Mouse (Mus musculus) limb, embryonic 12.5 days (tissue): Measurements from ENCODE around the gene Mid2. TPM values are rescaled to one million over a fixed set of nuclear protein-coding genes. Genes with fewer than 3 reads are reported as not detected.
A peak's percentile ranks its signal among the peaks of the same experiment; 100 is the strongest.

ENCODE experiments used
- ATAC-seq: fragments of 200-750 bp; cut with Nextera tagmentation; 2 replicates; pipeline ENCODE4 v1.8.0; 2017; ENCODE audit warnings: low read depth, moderate TSS enrichment; ENCODE audit not compliant: insufficient number of reproducible peaks, insufficient read depth, low FRiP score, low TSS enrichment
- H3K27ac ChIP-seq: fragments of 300-500 bp; sonication (generic); 2 replicates; pipeline ENCODE4 v1.5.1; 2016; ENCODE audit warnings: mild to moderate bottlenecking, moderate library complexity
- H3K27me3 ChIP-seq: fragments of 300-500 bp; sonication (generic); 2 replicates; pipeline ENCODE4 v1.6.1; 2016; ENCODE audit warnings: mild to moderate bottlenecking, moderate library complexity
- H3K36me3 ChIP-seq: fragments of 300-500 bp; sonication (generic); 2 replicates; pipeline ENCODE4 v1.6.1; 2016; ENCODE audit warnings: mild to moderate bottlenecking, moderate library complexity
- H3K4me1 ChIP-seq: fragments of 300-500 bp; sonication (generic); replicated peaks from 2 replicates; pipeline ENCODE4 v1.6.1; 2016
- H3K4me2 ChIP-seq: fragments of 300-500 bp; sonication (generic); 2 replicates; pipeline ENCODE4 v1.6.1; 2016; ENCODE audit warnings: mild to moderate bottlenecking, moderate library complexity
- H3K4me3 ChIP-seq: fragments of 300-500 bp; sonication (generic); replicated peaks from 2 replicates; pipeline ENCODE4 v1.5.1; 2016; ENCODE audit warnings: mild to moderate bottlenecking
- H3K9ac ChIP-seq: fragments of 300-500 bp; sonication (generic); replicated peaks from 2 replicates; pipeline ENCODE4 v1.6.1; 2016; ENCODE audit warnings: mild to moderate bottlenecking, moderate library complexity
- H3K9me3 ChIP-seq: fragments of 300-500 bp; sonication (generic); 2 replicates; pipeline ENCODE4 v1.6.1; 2016; ENCODE audit warnings: mild to moderate bottlenecking, moderate library complexity
- WGBS: fragments of 180-500 bp; shearing (Covaris S2); methylation state at CpG from one replicate; pipeline ENCODE4 v1.1.7; 2016; 5-methylcytosine and 5-hydroxymethylcytosine counted together
- polyA plus RNA-seq: library from polyadenylated mRNA; unstranded; fragments of >200 nt; fragmentation: Nextera tagmentation; extraction: Ambion mirVana; gene quantifications from 2 replicates; pipeline ENCODE4 v1.2.1, GENCODE M21; 2016

Mid2 gene
- polyA plus RNA-seq, 1 experiment from 2014 or later = 2.3 TPM

DNA sequence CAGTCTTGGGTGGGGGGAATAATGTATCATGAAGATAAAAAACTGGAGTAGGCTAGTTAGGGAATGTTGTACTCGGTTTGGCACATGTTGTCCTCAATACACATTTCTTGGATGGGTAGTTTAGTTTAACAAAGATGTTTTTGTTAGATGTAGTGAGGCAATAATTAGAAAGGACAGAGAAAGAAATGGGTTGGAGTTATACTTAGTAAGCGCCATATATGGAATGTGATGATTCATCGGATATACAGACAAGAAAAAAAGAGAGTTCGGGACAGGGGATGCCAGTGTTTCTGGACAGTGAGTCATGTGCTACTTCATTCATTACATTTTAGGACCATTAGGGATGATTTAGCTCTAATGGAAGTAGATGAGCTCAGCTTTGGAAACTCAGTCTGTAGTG is 41.7 kb downstream of the Mid2 start:
- no peaks in the 10 kb centered on the region for H3K9me3 ChIP-seq
- H3K27ac ChIP-seq = no peak overlapping the region
- H3K9ac ChIP-seq = no peak overlapping the region
- H3K36me3 ChIP-seq = no peaks in the 10 kb centered on the region
- no peak for ATAC-seq
- H3K27me3 ChIP-seq = peaks cover 32% of the 10 kb centered on the region
- no peaks in the 10 kb centered on the region for H3K4me1 ChIP-seq
- WGBS = 83% methylated on average over 4 of the region's 4 CpGs
- no peak overlapping the region for H3K4me2 ChIP-seq
- H3K4me3 ChIP-seq = no peak overlapping the region

DNA sequence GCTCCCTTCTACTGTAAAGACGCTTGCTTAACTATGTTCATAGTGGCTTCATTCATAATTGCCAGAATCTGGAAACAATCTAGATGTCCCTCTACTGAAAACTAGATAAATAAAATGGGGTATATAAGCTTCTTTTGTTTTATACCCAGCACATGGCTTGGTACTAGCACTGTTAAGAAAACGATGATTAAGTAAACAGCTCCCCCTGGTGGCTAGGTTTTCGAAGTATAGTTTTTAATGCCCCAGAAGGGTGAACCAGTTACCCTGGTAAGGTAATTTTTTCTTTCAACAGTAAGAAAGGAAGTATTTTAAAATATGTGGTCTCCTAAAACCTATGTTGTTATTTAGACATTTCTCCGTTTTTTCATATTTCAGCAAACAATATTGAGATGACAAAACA is 58.0 kb downstream of the Mid2 start:
- Histone ChIP-seq H3K9me3 (no peaks in the 10 kb centered on the region), H3K27ac (no peak overlapping the region), H3K36me3 (no peaks in the 10 kb centered on the region), H3K27me3 (peaks cover 6% of the 10 kb centered on the region), H3K4me2 (no peak overlapping the region), H3K4me1 (no peaks in the 10 kb centered on the region), H3K4me3 (no peak overlapping the region), H3K9ac (no peak overlapping the region)
- 44% methylated on average over 4 of the region's 4 CpGs for WGBS
- ATAC-seq = no peak

DNA sequence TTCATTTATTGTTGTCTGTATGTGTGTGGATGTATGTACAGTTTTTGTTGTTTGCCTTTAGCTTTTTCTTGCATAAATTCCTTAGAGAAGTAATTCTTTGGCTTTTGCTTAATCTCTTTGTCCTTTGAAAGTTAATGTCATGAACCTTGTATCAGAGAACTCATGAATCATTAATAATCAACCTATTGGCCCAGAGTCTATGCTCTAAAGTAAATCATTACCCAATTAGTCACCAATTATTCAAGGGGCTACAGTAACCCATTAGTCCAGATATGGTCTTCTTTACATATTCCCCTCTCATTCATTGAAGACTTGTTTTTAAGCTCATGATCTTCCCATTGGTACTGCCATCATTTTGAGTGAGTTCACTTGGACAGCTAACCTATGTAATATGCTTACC is 74.6 kb downstream of the Mid2 start:
- Histone ChIP-seq H3K4me1 (no peaks in the 10 kb centered on the region), H3K9ac (no peak overlapping the region), H3K4me3 (no peak overlapping the region), H3K4me2 (no peak overlapping the region), H3K9me3 (no peaks in the 10 kb centered on the region), H3K27ac (no peak overlapping the region), H3K36me3 (no peaks in the 10 kb centered on the region), H3K27me3 (peaks cover 32% of the 10 kb centered on the region)
- no peak for ATAC-seq

GRCm38 (mm10) chrX:140743213-140743612 is 78.8 kb downstream of the Mid2 start:
- H3K27me3 ChIP-seq = peaks cover 31% of the 10 kb centered on the region
- 49% methylated on average over 5 of the region's 5 CpGs for WGBS
- H3K27ac ChIP-seq = no peak overlapping the region
- no peaks in the 10 kb centered on the region for H3K36me3 ChIP-seq
- ATAC-seq = no peak
- no peak overlapping the region for H3K9ac ChIP-seq
- no peaks in the 10 kb centered on the region for H3K9me3 ChIP-seq
- H3K4me2 ChIP-seq = no peak overlapping the region
- H3K4me3 ChIP-seq = no peak overlapping the region
- no peaks in the 10 kb centered on the region for H3K4me1 ChIP-seq

GRCm38 (mm10) chrX:140769794-140770193 is 105.4 kb downstream of the Mid2 start:
- Histone ChIP-seq H3K9ac (no peak overlapping the region), H3K4me1 (no peaks in the 10 kb centered on the region), H3K27me3 (peaks cover 22% of the 10 kb centered on the region), H3K27ac (no peak overlapping the region), H3K36me3 (no peaks in the 10 kb centered on the region), H3K4me3 (no peak overlapping the region), H3K4me2 (no peak overlapping the region), H3K9me3 (no peaks in the 10 kb centered on the region)
- ATAC-seq = no peak
- 72% methylated on average over 1 of the region's 1 CpGs for WGBS

DNA sequence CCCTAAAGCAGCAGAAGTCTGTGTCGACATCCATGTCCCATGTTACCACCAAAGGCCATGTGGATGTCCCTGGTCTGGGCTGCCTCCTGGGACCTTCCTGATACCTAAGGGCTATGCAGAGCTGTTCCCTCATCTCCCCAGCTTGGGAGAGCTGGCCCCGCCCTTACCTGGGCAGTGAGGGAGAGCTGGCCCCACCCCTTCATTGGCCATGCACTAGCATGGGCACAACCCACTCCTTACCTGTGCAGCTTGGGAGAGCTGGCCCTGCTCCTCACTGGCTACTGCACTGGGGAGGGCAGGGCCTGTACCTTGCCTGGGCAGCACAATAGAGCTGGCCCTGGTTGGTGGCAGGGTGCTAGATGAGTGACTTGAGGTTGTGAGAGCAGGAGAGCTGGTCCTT is 140.9 kb downstream of the Mid2 start:
- WGBS = 100% methylated on average over 2 of the region's 2 CpGs
- no peak overlapping the region for H3K27ac ChIP-seq
- ATAC-seq = 0 out of 2 replicates have a peak, but pooled peaks have one; percentile 31
- H3K9ac ChIP-seq = no peak overlapping the region
- no peaks in the 10 kb centered on the region for H3K36me3 ChIP-seq
- H3K4me2 ChIP-seq = no peak overlapping the region
- H3K27me3 ChIP-seq = peaks cover 53% of the 10 kb centered on the region
- H3K4me3 ChIP-seq = no peak overlapping the region
- no peaks in the 10 kb centered on the region for H3K9me3 ChIP-seq
- H3K4me1 ChIP-seq = no peaks in the 10 kb centered on the region

DNA sequence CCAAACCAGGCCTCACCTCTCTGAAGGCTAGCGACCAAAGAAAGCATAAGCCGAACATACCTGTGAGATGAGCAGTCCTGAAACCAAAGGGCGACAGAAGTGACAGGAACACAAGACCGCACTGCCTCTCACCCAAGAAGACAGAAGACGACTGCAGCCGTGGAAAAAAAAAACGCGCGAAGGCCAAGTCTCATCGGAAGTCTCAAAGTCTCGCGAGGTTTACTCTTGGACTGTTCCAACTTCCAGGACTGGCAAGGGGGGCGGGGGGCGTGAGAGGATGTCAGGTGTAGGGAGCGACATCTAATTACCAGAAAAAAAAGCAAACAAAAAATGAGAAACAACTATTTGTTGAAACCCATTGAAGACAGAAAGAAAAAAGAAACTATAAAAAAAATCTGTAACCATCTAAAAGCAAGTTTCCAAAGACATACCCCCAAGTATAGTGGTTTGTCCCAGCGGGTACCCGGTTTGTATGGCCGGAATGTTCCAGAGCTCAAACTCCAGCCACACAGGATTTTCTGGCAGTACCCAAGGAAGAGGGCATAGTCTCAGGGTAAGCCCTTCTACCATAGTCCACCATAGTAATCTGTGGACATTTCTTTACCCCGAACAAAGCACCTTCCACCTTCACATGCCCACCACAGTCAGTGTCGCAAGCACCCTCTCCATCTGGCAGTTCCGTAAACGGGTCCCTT is 149.1 kb downstream of the Mid2 start, which contains the start of gene Tex13b:
Gene Tex13b, minus strand, starts transcription at position 122 of the 695 bp plus-strand sequence.
- Histone ChIP-seq H3K27me3 (peaks cover 44% of the 10 kb centered on the region), H3K9ac (no peak within 1 kb of the TSS), H3K4me3 (no peak within 1 kb of the TSS), H3K9me3 (no peaks in the 10 kb centered on the region), H3K36me3 (no peaks in the 10 kb centered on the region), H3K4me1 (no peaks in the 10 kb centered on the region), H3K27ac (no peak within 1 kb of the TSS), H3K4me2 (no peak within 1 kb of the TSS)
- ATAC-seq = no peak
- 93% methylated on average over 22 of the region's 22 CpGs for WGBS

Other genes starting within 250 kb of the Mid2 start
- gene Prps1, start 208.0 kb upstream of the Mid2 start, polyA plus RNA-seq = 69.6 and 72.3 TPM in 2 replicates
- 115 and 117 TPM in 2 replicates for gene Tsc22d3, start 63.9 kb upstream of the Mid2 start, polyA plus RNA-seq
- gene Tex13b, start 148.8 kb downstream of the Mid2 start, polyA plus RNA-seq = not detected in 2 replicates
- gene Vsig1, start 243.0 kb downstream of the Mid2 start, polyA plus RNA-seq = not detected in 2 replicates